Mouse (Mus musculus): Measurements from ENCODE around the gene Tnfsf12. TPM values are rescaled to one million over a fixed set of nuclear protein-coding genes. Genes with fewer than 3 reads are reported as not detected.
A peak's percentile ranks its signal among the peaks of the same experiment; 100 is the strongest.

The Tnfsf12 gene
- polyA plus RNA-seq, 1 experiment, result 20.0 TPM

GRCm38 (mm10) chr11:69666665-69667005 lies 29.0 kb downstream of the Tnfsf12 start:
- 0 out of 2 replicates have a peak, but pooled peaks cover 2% of the 10 kb centered on the region for H3K4me1 ChIP-seq (ENCODE audit: control insufficient read depth, insufficient read depth, low read length)
- TF ChIP-seq POLR2A (IDR thresholded peaks at IDR 0.05; ENCODE audit: low read depth, low read length), result no peak
- TF ChIP-seq CTCF (IDR thresholded peaks at IDR 0.05; ENCODE audit: borderline replicate concordance, insufficient read depth, low read length), result no peak
- H3K27ac ChIP-seq (ENCODE audit: insufficient read depth, low read length), result no peak overlapping the region
- H3K4me3 ChIP-seq (ENCODE audit: insufficient read depth, low read length), result no peak overlapping the region

- Histone ChIP-seq H3K4me1 (ENCODE audit: control insufficient read depth, insufficient read depth, low read length) (0 out of 2 replicates have a peak, but pooled peaks cover 2% of the 10 kb centered on the region), H3K4me3 (ENCODE audit: insufficient read depth, low read length) (no peak within 1 kb of the TSS), H3K27ac (ENCODE audit: insufficient read depth, low read length) (no peak within 1 kb of the TSS)
- TF ChIP-seq CTCF (IDR thresholded peaks at IDR 0.05; ENCODE audit: borderline replicate concordance, insufficient read depth, low read length), result no peak
- TF ChIP-seq POLR2A (IDR thresholded peaks at IDR 0.05; ENCODE audit: low read depth, low read length), result peak; percentile 49
These were observed 29.5 kb downstream of the Tnfsf12 start, which contains the start of gene Cd68 for GRCm38 (mm10) chr11:69665961-69666664. TSS of gene Cd68 (minus strand) at chr11:69666153.

GRCm38 (mm10) chr11:69665457-69665960 lies 30.1 kb downstream of the Tnfsf12 start:
- TF ChIP-seq CTCF (IDR thresholded peaks at IDR 0.05; ENCODE audit: borderline replicate concordance, insufficient read depth, low read length) (no peak), POLR2A (IDR thresholded peaks at IDR 0.05; ENCODE audit: low read depth, low read length) (peak; percentile 24; the same call in 1 of the 2 replicates)
- Histone ChIP-seq H3K4me3 (ENCODE audit: insufficient read depth, low read length) (no peak overlapping the region), H3K27ac (ENCODE audit: insufficient read depth, low read length) (no peak overlapping the region), H3K4me1 (ENCODE audit: control insufficient read depth, insufficient read depth, low read length) (0 out of 2 replicates have a peak, but pooled peaks cover 2% of the 10 kb centered on the region)

GRCm38 (mm10) chr11:69664841-69665240 lies 30.8 kb downstream of the Tnfsf12 start:
- Histone ChIP-seq H3K4me3 (ENCODE audit: insufficient read depth, low read length) (no peak overlapping the region), H3K4me1 (ENCODE audit: control insufficient read depth, insufficient read depth, low read length) (0 out of 2 replicates have a peak, but pooled peaks cover 2% of the 10 kb centered on the region), H3K27ac (ENCODE audit: insufficient read depth, low read length) (no peak overlapping the region)
- TF ChIP-seq POLR2A (IDR thresholded peaks at IDR 0.05; ENCODE audit: low read depth, low read length) (no peak; the same call in 1 of the 2 replicates), CTCF (IDR thresholded peaks at IDR 0.05; ENCODE audit: borderline replicate concordance, insufficient read depth, low read length) (no peak)

- TF ChIP-seq POLR2A (IDR thresholded peaks at IDR 0.05; ENCODE audit: low read depth, low read length) (no peak), CTCF (IDR thresholded peaks at IDR 0.05; ENCODE audit: borderline replicate concordance, insufficient read depth, low read length) (no peak)
- Histone ChIP-seq H3K4me1 (ENCODE audit: control insufficient read depth, insufficient read depth, low read length) (0 out of 2 replicates have a peak, but pooled peaks cover 2% of the 10 kb centered on the region), H3K4me3 (ENCODE audit: insufficient read depth, low read length) (no peak overlapping the region), H3K27ac (ENCODE audit: insufficient read depth, low read length) (0 out of 2 replicates have a peak overlapping the region, but pooled peaks have one; percentile 63)
These were observed 31.9 kb downstream of the Tnfsf12 start for GRCm38 (mm10) chr11:69663795-69664194.

GRCm38 (mm10) chr11:69662967-69663671 lies 32.5 kb downstream of the Tnfsf12 start:
- Histone ChIP-seq H3K4me1 (ENCODE audit: control insufficient read depth, insufficient read depth, low read length) (0 out of 2 replicates have a peak, but pooled peaks cover 2% of the 10 kb centered on the region), H3K4me3 (ENCODE audit: insufficient read depth, low read length) (peak overlapping the region; percentile 20), H3K27ac (ENCODE audit: insufficient read depth, low read length) (peak overlapping the region; percentile 63)
- TF ChIP-seq POLR2A (IDR thresholded peaks at IDR 0.05; ENCODE audit: low read depth, low read length) (no peak), CTCF (IDR thresholded peaks at IDR 0.05; ENCODE audit: borderline replicate concordance, insufficient read depth, low read length) (no peak)

- TF ChIP-seq CTCF (IDR thresholded peaks at IDR 0.05; ENCODE audit: borderline replicate concordance, insufficient read depth, low read length), result no peak
- peak; percentile 64 for TF ChIP-seq POLR2A (IDR thresholded peaks at IDR 0.05; ENCODE audit: low read depth, low read length)
- Histone ChIP-seq H3K4me3 (ENCODE audit: insufficient read depth, low read length) (peak within 1 kb of the TSS; percentile 62), H3K27ac (ENCODE audit: insufficient read depth, low read length) (peak within 1 kb of the TSS; percentile 94), H3K4me1 (ENCODE audit: control insufficient read depth, insufficient read depth, low read length) (0 out of 2 replicates have a peak, but pooled peaks cover 2% of the 10 kb centered on the region)
These were observed 33.3 kb downstream of the Tnfsf12 start, which contains the start of gene Mpdu1 for GRCm38 (mm10) chr11:69662213-69662966. TSS of gene Mpdu1 (minus strand) at chr11:69662642.

GRCm38 (mm10) chr11:69661221-69661881 lies 34.3 kb downstream of the Tnfsf12 start:
- Histone ChIP-seq H3K4me1 (ENCODE audit: control insufficient read depth, insufficient read depth, low read length) (0 out of 2 replicates have a peak, but pooled peaks cover 2% of the 10 kb centered on the region), H3K27ac (ENCODE audit: insufficient read depth, low read length) (peak overlapping the region; percentile 94; the same call in 1 of the 2 replicates), H3K4me3 (ENCODE audit: insufficient read depth, low read length) (peak overlapping the region; percentile 62)
- TF ChIP-seq CTCF (IDR thresholded peaks at IDR 0.05; ENCODE audit: borderline replicate concordance, insufficient read depth, low read length) (no peak), POLR2A (IDR thresholded peaks at IDR 0.05; ENCODE audit: low read depth, low read length) (no peak)

All from embryonic fibroblast, embryonic 13.5 days (primary cell).